Mouse (Mus musculus): ENCODE results near the gene Rapgef1.

GRCm38 (mm10) chr2:29714127-29714526 lies 94.6 kb downstream of the Rapgef1 start:
- TF ChIP-seq POLR2A (IDR thresholded peaks at IDR 0.05; ENCODE audit: control insufficient read depth, extremely low read depth, insufficient read depth, low read length, poor library complexity) (no peak), CTCF (IDR thresholded peaks at IDR 0.05; ENCODE audit: borderline replicate concordance, control insufficient read depth, extremely low read depth, insufficient read depth, low read length, poor library complexity) (no peak)

All from thymus, adult 2 months (tissue).